Mouse (Mus musculus): ENCODE measurements around the gene Chst11.

- no peak for TF ChIP-seq CTCF (IDR thresholded peaks at IDR 0.05; ENCODE audit: low read depth, low read length)
- no peak for TF ChIP-seq POLR2A (IDR thresholded peaks at IDR 0.05; ENCODE audit: extremely low read depth, insufficient read depth, low read length)
Observed at GRCm38 (mm10) chr10:82986251-82986992, 1.1 kb downstream of the Chst11 start.

All from liver, adult 2 months (tissue).